Mouse (Mus musculus): ENCODE data around the gene Rer1. TPM values are rescaled to one million over a fixed set of nuclear protein-coding genes. Genes with fewer than 3 reads are reported as not detected.
"Not testable (repeated sequence)": the region's sequence is repeated elsewhere in the genome, so short reads cannot be mapped to it uniquely, and the experiment has no call there.

Rer1 gene
- total and polyA plus RNA-seq, 3 experiments = 125 to 212 (median 209) TPM

- H3K36me3 ChIP-seq (replicated peaks) = peaks cover 70% of the 10 kb centered on the region
- peaks cover 64% of the 10 kb centered on the region for H3K4me1 ChIP-seq (ENCODE audit: insufficient read depth, low read depth, low read length)
- DNase-seq (ENCODE audit: low spot score) (no peak), ATAC-seq (ENCODE audit: extremely low read depth, insufficient number of reproducible peaks, low FRiP score, poor library complexity, severe bottlenecking) (no peak)
- no peaks in the 10 kb centered on the region for H3K27me3 ChIP-seq (ENCODE audit: insufficient read depth, low read length)
- no peaks in the 10 kb centered on the region for H3K9me3 ChIP-seq (replicated peaks)
- H3K4me3 ChIP-seq (ENCODE audit: low read depth, low read length) = peak overlapping the region; percentile 76; the same call in 1 of the 2 replicates
- no peak for TF ChIP-seq POLR2AphosphoS5 (IDR thresholded peaks at IDR 0.05; ENCODE audit: insufficient replicate concordance, low read depth, low read length)
- no peak for TF ChIP-seq GATA1 (IDR thresholded peaks at IDR 0.05; ENCODE audit: borderline replicate concordance, low read length)
- TF ChIP-seq TAL1 (conservative IDR thresholded peaks at IDR 0.05; ENCODE audit: low read depth, low read length) = no peak
- TF ChIP-seq GATA2 (IDR thresholded peaks at IDR 0.05; ENCODE audit: borderline replicate concordance, low read depth, low read length) = no peak
- no peak for TF ChIP-seq CTCF (IDR thresholded peaks at IDR 0.05; ENCODE audit: low read depth, low read length)
These were observed 1.8 kb downstream of the Rer1 start for GRCm38 (mm10) chr4:155084351-155084750.

DNA sequence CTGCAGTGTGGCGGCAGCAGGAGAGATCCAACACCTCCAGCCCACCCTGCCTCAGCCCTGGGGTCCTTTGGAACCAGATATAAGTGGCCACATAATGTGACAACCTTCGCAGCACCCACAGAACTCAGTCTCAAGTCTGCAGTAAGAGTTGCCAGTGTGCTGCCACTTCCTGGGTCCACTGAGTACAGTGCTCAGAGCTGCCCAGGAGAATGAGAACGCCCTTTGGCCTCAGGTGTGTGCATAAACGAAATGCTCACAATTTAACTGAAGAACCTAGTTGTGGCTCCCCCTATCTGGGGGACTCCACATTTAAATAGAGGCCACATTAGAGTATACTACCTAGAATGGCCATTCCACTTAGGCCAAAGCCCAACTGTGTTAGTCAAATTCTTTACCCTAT, 2.6 kb downstream of the Rer1 start:
- H3K4me3 ChIP-seq (ENCODE audit: low read depth, low read length) = peak overlapping the region; percentile 31; the same call in 1 of the 2 replicates
- TF ChIP-seq CTCF (IDR thresholded peaks at IDR 0.05; ENCODE audit: low read depth, low read length) (no peak), TAL1 (conservative IDR thresholded peaks at IDR 0.05; ENCODE audit: low read depth, low read length) (no peak), GATA2 (IDR thresholded peaks at IDR 0.05; ENCODE audit: borderline replicate concordance, low read depth, low read length) (no peak), POLR2AphosphoS5 (IDR thresholded peaks at IDR 0.05; ENCODE audit: insufficient replicate concordance, low read depth, low read length) (no peak), GATA1 (IDR thresholded peaks at IDR 0.05; ENCODE audit: borderline replicate concordance, low read length) (no peak)
- DNase-seq (ENCODE audit: low spot score) (no peak), ATAC-seq (ENCODE audit: extremely low read depth, insufficient number of reproducible peaks, low FRiP score, poor library complexity, severe bottlenecking) (no peak)
- H3K27me3 ChIP-seq (ENCODE audit: insufficient read depth, low read length) = no peaks in the 10 kb centered on the region
- peaks cover 65% of the 10 kb centered on the region for H3K4me1 ChIP-seq (ENCODE audit: insufficient read depth, low read depth, low read length)
- peaks cover 69% of the 10 kb centered on the region for H3K36me3 ChIP-seq (replicated peaks)
- no peaks in the 10 kb centered on the region for H3K9me3 ChIP-seq (replicated peaks)

GRCm38 (mm10) chr4:155079666-155080065, 6.5 kb downstream of the Rer1 start:
- Histone ChIP-seq H3K27me3 (ENCODE audit: insufficient read depth, low read length) (no peaks in the 10 kb centered on the region), H3K4me3 (ENCODE audit: low read depth, low read length) (no peak overlapping the region), H3K4me1 (ENCODE audit: insufficient read depth, low read depth, low read length) (peaks cover 56% of the 10 kb centered on the region), H3K36me3 (replicated peaks) (peaks cover 93% of the 10 kb centered on the region), H3K9me3 (replicated peaks) (no peaks in the 10 kb centered on the region)
- TF ChIP-seq TAL1 (conservative IDR thresholded peaks at IDR 0.05; ENCODE audit: low read depth, low read length) = no peak
- no peak for TF ChIP-seq GATA1 (IDR thresholded peaks at IDR 0.05; ENCODE audit: borderline replicate concordance, low read length)
- TF ChIP-seq GATA2 (IDR thresholded peaks at IDR 0.05; ENCODE audit: borderline replicate concordance, low read depth, low read length) = no peak
- no peak for TF ChIP-seq CTCF (IDR thresholded peaks at IDR 0.05; ENCODE audit: low read depth, low read length)
- TF ChIP-seq POLR2AphosphoS5 (IDR thresholded peaks at IDR 0.05; ENCODE audit: insufficient replicate concordance, low read depth, low read length) = no peak
- no peak for ATAC-seq (ENCODE audit: extremely low read depth, insufficient number of reproducible peaks, low FRiP score, poor library complexity, severe bottlenecking)
- DNase-seq (ENCODE audit: low spot score) = no peak

GRCm38 (mm10) chr4:155078808-155079207, 7.4 kb downstream of the Rer1 start:
- Histone ChIP-seq H3K4me1 (ENCODE audit: insufficient read depth, low read depth, low read length) (peaks cover 50% of the 10 kb centered on the region), H3K36me3 (replicated peaks) (peaks cover 94% of the 10 kb centered on the region)
- not testable (repeated sequence) for H3K27me3 ChIP-seq (ENCODE audit: insufficient read depth, low read length); H3K4me3 ChIP-seq (ENCODE audit: low read depth, low read length); ATAC-seq (ENCODE audit: extremely low read depth, insufficient number of reproducible peaks, low FRiP score, poor library complexity, severe bottlenecking); H3K9me3 ChIP-seq (replicated peaks); DNase-seq (ENCODE audit: low spot score)

GRCm38 (mm10) chr4:155076677-155077076, 9.5 kb downstream of the Rer1 start:
- Histone ChIP-seq H3K9me3 (replicated peaks) (no peaks in the 10 kb centered on the region), H3K4me3 (ENCODE audit: low read depth, low read length) (no peak overlapping the region), H3K4me1 (ENCODE audit: insufficient read depth, low read depth, low read length) (peaks cover 42% of the 10 kb centered on the region), H3K27me3 (ENCODE audit: insufficient read depth, low read length) (no peaks in the 10 kb centered on the region), H3K36me3 (replicated peaks) (peaks cover 94% of the 10 kb centered on the region)
- no peak for TF ChIP-seq TAL1 (conservative IDR thresholded peaks at IDR 0.05; ENCODE audit: low read depth, low read length)
- no peak for TF ChIP-seq GATA1 (IDR thresholded peaks at IDR 0.05; ENCODE audit: borderline replicate concordance, low read length)
- TF ChIP-seq CTCF (IDR thresholded peaks at IDR 0.05; ENCODE audit: low read depth, low read length) = no peak
- TF ChIP-seq POLR2AphosphoS5 (IDR thresholded peaks at IDR 0.05; ENCODE audit: insufficient replicate concordance, low read depth, low read length) = no peak
- TF ChIP-seq GATA2 (IDR thresholded peaks at IDR 0.05; ENCODE audit: borderline replicate concordance, low read depth, low read length) = no peak
- no peak for ATAC-seq (ENCODE audit: extremely low read depth, insufficient number of reproducible peaks, low FRiP score, poor library complexity, severe bottlenecking)
- DNase-seq (ENCODE audit: low spot score) = no peak

GRCm38 (mm10) chr4:155075813-155076212, 10.4 kb downstream of the Rer1 start:
- ATAC-seq (ENCODE audit: extremely low read depth, insufficient number of reproducible peaks, low FRiP score, poor library complexity, severe bottlenecking) (no peak), DNase-seq (ENCODE audit: low spot score) (no peak)
- no peaks in the 10 kb centered on the region for H3K9me3 ChIP-seq (replicated peaks)
- H3K36me3 ChIP-seq (replicated peaks) = peaks cover 95% of the 10 kb centered on the region
- TF ChIP-seq GATA2 (IDR thresholded peaks at IDR 0.05; ENCODE audit: borderline replicate concordance, low read depth, low read length) (no peak), GATA1 (IDR thresholded peaks at IDR 0.05; ENCODE audit: borderline replicate concordance, low read length) (no peak), CTCF (IDR thresholded peaks at IDR 0.05; ENCODE audit: low read depth, low read length) (no peak), TAL1 (conservative IDR thresholded peaks at IDR 0.05; ENCODE audit: low read depth, low read length) (no peak), POLR2AphosphoS5 (IDR thresholded peaks at IDR 0.05; ENCODE audit: insufficient replicate concordance, low read depth, low read length) (no peak)
- no peaks in the 10 kb centered on the region for H3K27me3 ChIP-seq (ENCODE audit: insufficient read depth, low read length)
- no peak overlapping the region for H3K4me3 ChIP-seq (ENCODE audit: low read depth, low read length)
- H3K4me1 ChIP-seq (ENCODE audit: insufficient read depth, low read depth, low read length) = peaks cover 46% of the 10 kb centered on the region

DNA sequence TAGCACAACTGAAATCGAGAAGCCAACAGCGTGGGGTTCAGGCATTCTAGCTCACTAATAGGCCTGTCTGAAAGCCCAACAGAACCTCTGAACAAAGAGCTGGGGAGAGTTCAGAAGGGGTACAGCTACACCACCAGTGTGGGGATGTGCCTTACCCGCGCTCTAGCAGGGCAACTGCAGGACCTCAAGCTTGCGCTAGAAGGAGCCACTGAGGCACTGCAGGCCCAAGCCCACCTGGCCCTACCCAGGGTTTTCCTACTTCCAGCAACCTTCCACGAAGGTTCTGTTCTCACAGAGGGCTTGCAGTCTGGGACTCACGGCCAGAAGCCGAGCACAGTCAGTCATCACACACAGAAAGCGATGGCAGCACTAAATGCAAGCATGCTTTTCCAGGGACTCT, 11.0 kb downstream of the Rer1 start:
- no peaks in the 10 kb centered on the region for H3K9me3 ChIP-seq (replicated peaks)
- DNase-seq (ENCODE audit: low spot score) (no peak), ATAC-seq (ENCODE audit: extremely low read depth, insufficient number of reproducible peaks, low FRiP score, poor library complexity, severe bottlenecking) (no peak)
- TF ChIP-seq POLR2AphosphoS5 (IDR thresholded peaks at IDR 0.05; ENCODE audit: insufficient replicate concordance, low read depth, low read length) (no peak), CTCF (IDR thresholded peaks at IDR 0.05; ENCODE audit: low read depth, low read length) (no peak), TAL1 (conservative IDR thresholded peaks at IDR 0.05; ENCODE audit: low read depth, low read length) (no peak), GATA1 (IDR thresholded peaks at IDR 0.05; ENCODE audit: borderline replicate concordance, low read length) (no peak), GATA2 (IDR thresholded peaks at IDR 0.05; ENCODE audit: borderline replicate concordance, low read depth, low read length) (no peak)
- peaks cover 95% of the 10 kb centered on the region for H3K36me3 ChIP-seq (replicated peaks)
- H3K4me3 ChIP-seq (ENCODE audit: low read depth, low read length) = no peak overlapping the region
- no peaks in the 10 kb centered on the region for H3K27me3 ChIP-seq (ENCODE audit: insufficient read depth, low read length)
- peaks cover 47% of the 10 kb centered on the region for H3K4me1 ChIP-seq (ENCODE audit: insufficient read depth, low read depth, low read length)
